Mouse (Mus musculus): ENCODE measurements around the gene Slc47a2.

DNA sequence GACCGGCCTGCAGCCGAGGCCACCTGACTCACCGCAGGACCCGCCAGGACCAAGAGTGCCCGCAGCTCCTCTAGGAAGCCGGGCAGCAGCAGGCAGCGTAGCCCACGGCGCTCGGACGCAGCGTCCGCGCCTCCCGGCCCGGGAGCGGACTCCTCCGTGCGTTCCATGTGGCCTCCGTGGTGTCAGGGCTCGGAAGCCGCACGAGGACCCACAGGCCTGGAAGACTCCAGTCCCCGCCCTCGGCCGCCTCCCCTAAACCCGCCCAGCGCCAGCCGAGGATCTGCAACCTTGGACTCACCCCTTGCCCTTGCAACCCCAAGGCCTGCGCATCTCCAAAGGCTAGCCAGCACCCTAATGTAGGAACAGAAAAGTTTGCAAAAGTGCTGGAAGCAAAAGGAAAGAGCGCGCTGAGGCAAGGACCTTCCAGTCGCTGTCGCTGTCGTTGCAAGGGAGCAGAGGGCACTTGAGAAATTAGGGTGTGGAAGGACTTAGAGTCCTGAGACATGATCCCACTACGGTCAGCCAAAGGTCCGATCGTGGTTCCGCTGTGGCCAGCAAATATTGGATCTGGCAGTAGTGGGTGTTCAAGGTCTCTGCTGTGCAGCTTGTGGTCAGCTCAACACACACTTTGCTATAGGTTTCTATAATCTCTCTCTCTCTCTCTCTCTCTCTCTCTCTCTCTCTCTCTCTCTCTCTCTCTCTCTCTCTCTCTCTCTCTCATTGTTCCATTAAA is 35.4 kb upstream of the Slc47a2 start, which contains the start of gene Slc47a1:
- TF ChIP-seq CHD2 (IDR thresholded peaks at IDR 0.05; ENCODE audit: low read depth, low read length) = no peak
- no peak for TF ChIP-seq ZNF384 (IDR thresholded peaks at IDR 0.05; ENCODE audit: low read depth, low read length)
- no peak for TF ChIP-seq ZC3H11A (IDR thresholded peaks at IDR 0.05; ENCODE audit: borderline replicate concordance, low read depth, low read length)
- TF ChIP-seq MAFK (IDR thresholded peaks at IDR 0.05; ENCODE audit: insufficient read depth, low read depth, low read length) = no peak
- TF ChIP-seq HCFC1 (IDR thresholded peaks at IDR 0.05; ENCODE audit: borderline replicate concordance, insufficient read depth, low read length) = no peak
